Mouse (Mus musculus): Measurements from ENCODE around the gene Fkbp11.

- TF ChIP-seq HCFC1 (IDR thresholded peaks at IDR 0.05; ENCODE audit: borderline replicate concordance, insufficient read depth, low read length), result no peak
- no peak for TF ChIP-seq ZNF384 (IDR thresholded peaks at IDR 0.05; ENCODE audit: low read depth, low read length)
- no peak for TF ChIP-seq CHD2 (IDR thresholded peaks at IDR 0.05; ENCODE audit: low read depth, low read length)
These were observed 44.7 kb upstream of the Fkbp11 start for GRCm38 (mm10) chr15:98772511-98773211.

All from ES-E14 (cell line).